Mouse (Mus musculus): ENCODE data around the gene Git2.

- TF ChIP-seq CTCF (IDR thresholded peaks at IDR 0.05; ENCODE audit: low read depth) (no peak), EP300 (IDR thresholded peaks at IDR 0.05; ENCODE audit: low read depth) (no peak)
Measured at GRCm38 (mm10) chr5:114746886-114747285, 28.4 kb downstream of the Git2 start.
